Mouse (Mus musculus) CH12.LX (cell line): Measurements from ENCODE around the gene Pak1. TPM values are rescaled to one million over a fixed set of nuclear protein-coding genes. Genes with fewer than 3 reads are reported as not detected.

Source experiments
- DNase-seq: peaks from one replicate; pipeline ENCODE4 v3.0.0-alpha.2; 2013; ENCODE audit errors: extremely low read depth
- H3K27ac ChIP-seq: 2 replicates; pipeline ENCODE4 v1.5.1; 2012; ENCODE audit warnings: low read depth, mild to moderate bottlenecking, control low read depth, moderate library complexity; ENCODE audit not compliant: insufficient read depth
- H3K27me3 ChIP-seq: replicated peaks from 2 replicates; pipeline ENCODE3; 2012; ENCODE audit warnings: inconsistent platforms
- H3K36me3 ChIP-seq, 2 experiments: replicated peaks in 1 of 2; 2 replicates each; pipeline versions ENCODE3 to v1.6.1; 2012; ENCODE audit warnings: inconsistent platforms in 1 of 2, low read length in 1 of 2, mild to moderate bottlenecking in 1 of 2, mixed read lengths in 1 of 2, moderate library complexity in 1 of 2; ENCODE audit not compliant: control insufficient read depth in 1 of 2, insufficient read depth in 1 of 2
- H3K4me1 ChIP-seq, 2 experiments: 2 replicates each; pipeline ENCODE4 v1.6.1; 2012; ENCODE audit warnings: inconsistent platforms in 1 of 2, moderate library complexity in 1 of 2; ENCODE audit not compliant: insufficient read depth in 2 of 2, control insufficient read depth in 1 of 2
- H3K4me2 ChIP-seq: 2 replicates; pipeline ENCODE4 v1.6.1; 2012; ENCODE audit warnings: low read depth, mild to moderate bottlenecking, control low read depth; ENCODE audit not compliant: poor library complexity, insufficient read depth, severe bottlenecking
- H3K4me3 ChIP-seq, 3 experiments: fragments of 150-350 bp in 1 of 3; sonication (generic) in 1 of 3; replicated peaks in 1 of 3; 2 replicates each; pipeline versions ENCODE3 to v1.5.1; 2011 to 2012; ENCODE audit warnings: low read depth in 2 of 3, low read length in 2 of 3, mild to moderate bottlenecking in 2 of 3, moderate library complexity in 2 of 3, control low read depth in 1 of 3, improper control_type of control experiment in 1 of 3, inconsistent platforms in 1 of 3, mixed read lengths in 1 of 3; ENCODE audit not compliant: poor library complexity in 1 of 3
- H3K79me2 ChIP-seq: replicated peaks from 2 replicates; pipeline ENCODE4 v1.6.1; 2012; ENCODE audit warnings: mild to moderate bottlenecking, moderate library complexity; ENCODE audit not compliant: control insufficient read depth, poor library complexity, insufficient read depth, severe bottlenecking; ENCODE audit errors: extremely low read depth
- H3K9ac ChIP-seq: 2 replicates; pipeline ENCODE4 v1.6.1; 2012; ENCODE audit warnings: low read depth, mild to moderate bottlenecking, control low read depth, moderate library complexity; ENCODE audit not compliant: insufficient read depth
- H3K9me3 ChIP-seq: replicated peaks from 2 replicates; pipeline ENCODE3; 2012; ENCODE audit warnings: low read length, inconsistent platforms, mixed read lengths
- BHLHE40 ChIP-seq: IDR thresholded peaks from 2 replicates; pipeline ENCODE4 v1.6.1; 2011; ENCODE audit warnings: mild to moderate bottlenecking, low read depth, low read length, improper control_type of control experiment
- CHD1 ChIP-seq: IDR thresholded peaks from 2 replicates; pipeline ENCODE4 v1.6.1; 2012; ENCODE audit warnings: low read depth, low read length, improper control_type of control experiment, inconsistent platforms
- CHD2 ChIP-seq: IDR thresholded peaks from 2 replicates; pipeline ENCODE4 v1.6.1; 2011; ENCODE audit warnings: low read length, improper control_type of control experiment
- CTCF ChIP-seq, 2 experiments: IDR thresholded peaks in 1 of 2; conservative IDR thresholded peaks in 1 of 2; 2 replicates each; pipeline ENCODE4 v1.5.1; 2011 to 2012; ENCODE audit warnings: low read depth in 2 of 2, low read length in 2 of 2, improper control_type of control experiment in 1 of 2, inconsistent platforms in 1 of 2, mild to moderate bottlenecking in 1 of 2, moderate library complexity in 1 of 2
- EP300 ChIP-seq: IDR thresholded peaks from 2 replicates; pipeline ENCODE4 v1.6.1; 2011; ENCODE audit warnings: low read length, improper control_type of control experiment
- ETS1 ChIP-seq: conservative IDR thresholded peaks from 2 replicates; pipeline ENCODE4 v1.6.1; 2012; ENCODE audit warnings: low read depth, mild to moderate bottlenecking, inconsistent platforms, low read length, improper control_type of control experiment, moderate library complexity
- GABPA ChIP-seq: IDR thresholded peaks from 2 replicates; pipeline ENCODE4 v1.6.1; 2012; ENCODE audit warnings: low read depth, low read length, improper control_type of control experiment, inconsistent platforms; ENCODE audit not compliant: insufficient replicate concordance
- HCFC1 ChIP-seq: IDR thresholded peaks from 2 replicates; pipeline ENCODE4 v1.6.1; 2012; ENCODE audit warnings: low read depth, mild to moderate bottlenecking, inconsistent platforms, low read length, improper control_type of control experiment
- IRF4 ChIP-seq: IDR thresholded peaks from 2 replicates; pipeline ENCODE4 v1.6.1; 2014; ENCODE audit warnings: low read depth, mild to moderate bottlenecking, inconsistent platforms, low read length, improper control_type of control experiment
- JUND ChIP-seq: conservative IDR thresholded peaks from 2 replicates; pipeline ENCODE4 v1.6.1; 2011; ENCODE audit warnings: low read depth, low read length, improper control_type of control experiment
- KAT2A ChIP-seq: IDR thresholded peaks from 2 replicates; pipeline ENCODE4 v1.6.1; 2012; ENCODE audit warnings: low read length, improper control_type of control experiment, inconsistent platforms; ENCODE audit not compliant: insufficient replicate concordance
- MAFK ChIP-seq: IDR thresholded peaks from 2 replicates; pipeline ENCODE4 v1.6.1; 2011; ENCODE audit warnings: low read length, improper control_type of control experiment; ENCODE audit not compliant: insufficient replicate concordance
- MAX ChIP-seq: IDR thresholded peaks from 2 replicates; pipeline ENCODE4 v1.6.1; 2011; ENCODE audit warnings: low read length, improper control_type of control experiment
- MAZ ChIP-seq: IDR thresholded peaks from 2 replicates; pipeline ENCODE4 v1.6.1; 2012; ENCODE audit warnings: low read depth, mild to moderate bottlenecking, inconsistent platforms, low read length, improper control_type of control experiment, moderate library complexity
- MXI1 ChIP-seq: IDR thresholded peaks from 2 replicates; pipeline ENCODE4 v1.6.1; 2011; ENCODE audit warnings: mild to moderate bottlenecking, low read depth, low read length, improper control_type of control experiment
- MYC ChIP-seq: IDR thresholded peaks from 2 replicates; pipeline ENCODE4 v1.6.1; 2011; ENCODE audit warnings: low read depth, mild to moderate bottlenecking, improper control_type of control experiment, low read length
- NELFE ChIP-seq: IDR thresholded peaks from 2 replicates; pipeline ENCODE4 v1.6.1; 2011; ENCODE audit warnings: low read depth, low read length, improper control_type of control experiment
- PAX5 ChIP-seq: IDR thresholded peaks from 2 replicates; pipeline ENCODE4 v1.6.1; 2012; ENCODE audit warnings: low read length, inconsistent platforms, mixed read lengths
- POLR2A ChIP-seq: IDR thresholded peaks from 2 replicates; pipeline ENCODE4 v1.6.1; 2011; ENCODE audit warnings: low read depth, mild to moderate bottlenecking, improper control_type of control experiment, low read length
- POLR2AphosphoS2 ChIP-seq: IDR thresholded peaks from 2 replicates; pipeline ENCODE4 v1.6.1; 2011; ENCODE audit warnings: low read depth, low read length, improper control_type of control experiment
- RCOR1 ChIP-seq: conservative IDR thresholded peaks from 2 replicates; pipeline ENCODE4 v1.6.1; 2012; ENCODE audit warnings: low read depth, mild to moderate bottlenecking, inconsistent platforms, low read length, improper control_type of control experiment
- SIN3A ChIP-seq: IDR thresholded peaks from 2 replicates; pipeline ENCODE4 v1.6.1; 2012; ENCODE audit warnings: low read length, improper control_type of control experiment, inconsistent platforms
- SMC3 ChIP-seq: IDR thresholded peaks from 2 replicates; pipeline ENCODE4 v1.6.1; 2011; ENCODE audit warnings: low read depth, low read length, improper control_type of control experiment
- TBP ChIP-seq: conservative IDR thresholded peaks from 2 replicates; pipeline ENCODE4 v1.6.1; 2011; ENCODE audit warnings: low read depth, low read length, improper control_type of control experiment
- TCF12 ChIP-seq: IDR thresholded peaks from 2 replicates; pipeline ENCODE4 v1.6.1; 2014; ENCODE audit warnings: low read depth, mild to moderate bottlenecking, inconsistent platforms, low read length, improper control_type of control experiment
- UBTF ChIP-seq: IDR thresholded peaks from 2 replicates; pipeline ENCODE4 v1.6.1; 2012; ENCODE audit warnings: low read depth, mild to moderate bottlenecking, inconsistent platforms, low read length, improper control_type of control experiment, moderate library complexity
- USF2 ChIP-seq: conservative IDR thresholded peaks from 2 replicates; pipeline ENCODE4 v1.6.1; 2011; ENCODE audit warnings: low read depth, low read length, improper control_type of control experiment
- ZC3H11A ChIP-seq: IDR thresholded peaks from 2 replicates; pipeline ENCODE4 v1.6.1; 2012; ENCODE audit warnings: low read depth, mild to moderate bottlenecking, inconsistent platforms, low read length, improper control_type of control experiment
- ZNF384 ChIP-seq: IDR thresholded peaks from 2 replicates; pipeline ENCODE4 v1.6.1; 2012; ENCODE audit warnings: low read depth, low read length, improper control_type of control experiment, inconsistent platforms
- dilution Hi-C: fragments of 300-500 bp; cut with MboI; formaldehyde crosslinking; loops from 2 replicates; pipeline ENCODE4 v1.14.3; 2020; ENCODE audit warnings: low sequenced_read_pairs; ENCODE audit not compliant: extremely low pct_unique_long_range_greater_than_20kb, extremely low pct_ligation_motif_present
- in situ Hi-C: fragments of 300-500 bp; cut with MboI; formaldehyde crosslinking; loops from 3 replicates; pipeline ENCODE4 v1.14.3; 2019; ENCODE audit warnings: low sequenced_read_pairs, low pct_ligation_motif_present, low pct_unique_long_range_greater_than_20kb, mixed read lengths
- polyA plus RNA-seq: library from polyadenylated mRNA; unstranded; fragments of >175 nt; gene quantifications from 2 replicates; pipeline ENCODE4 v1.2.1, GENCODE M21; 2012; ENCODE audit warnings: low read depth; ENCODE audit not compliant: insufficient read length
- total RNA-seq, 2 experiments: library from RNA; depleted of rRNA; stranded (reverse); fragments of 300-350 nt in 1 of 2; fragments of >200 nt in 1 of 2; gene quantifications; 2 replicates each; pipeline ENCODE4 v1.2.3; 2012 to 2014

Gene Pak1
- total and polyA plus RNA-seq, 3 experiments: 0.93 to 5.4 (median 4.1) TPM

DNA sequence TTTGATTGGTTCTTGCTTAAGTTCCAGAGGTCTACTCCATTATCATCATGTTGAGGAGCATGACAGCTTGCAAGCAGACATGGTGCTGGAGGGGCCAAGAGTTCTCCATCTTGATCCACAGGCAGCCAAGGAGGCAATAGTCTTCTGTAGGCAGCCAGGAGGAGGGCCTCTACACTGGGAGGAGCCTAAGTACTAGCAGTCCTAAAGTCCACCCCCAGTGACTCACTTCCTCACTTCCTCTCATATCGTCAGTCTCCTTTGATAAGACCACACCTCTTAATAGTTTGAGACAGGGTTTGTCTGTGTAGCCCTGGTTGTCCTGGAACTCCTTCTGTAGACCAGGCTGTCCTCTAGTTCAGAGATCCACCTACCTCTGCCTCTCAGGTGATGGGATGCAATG lies 7.5 kb upstream of the Pak1 start (continued):
- TF ChIP-seq RCOR1: no peak
- TF ChIP-seq KAT2A: no peak
- TF ChIP-seq ETS1: no peak

DNA sequence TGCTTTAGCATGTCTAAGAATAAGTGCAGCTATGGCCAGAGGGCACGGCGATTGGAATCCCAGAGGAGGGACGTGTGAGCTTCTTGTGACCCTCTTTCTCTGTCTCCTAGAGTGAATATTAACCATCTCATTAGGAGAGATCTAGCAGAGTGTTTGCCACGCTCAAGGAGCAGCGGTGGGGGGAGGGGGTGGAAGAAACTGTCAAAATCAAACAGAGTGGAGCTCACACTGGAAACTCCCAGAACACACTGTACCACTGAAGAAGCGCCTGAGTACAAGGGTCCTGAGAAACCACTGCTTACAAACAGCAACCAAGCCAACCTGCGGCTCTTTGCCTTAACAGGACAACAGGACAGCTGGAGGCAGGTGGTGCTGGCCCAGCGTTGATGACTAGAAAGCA lies 6.8 kb upstream of the Pak1 start:
- peaks cover 15% of the 10 kb centered on the region for H3K9me3 ChIP-seq
- dilution Hi-C loops (no loop called here), in situ Hi-C loops (no loop called here)
- H3K79me2 ChIP-seq: no peaks in the 10 kb centered on the region
- TF ChIP-seq GABPA: no peak
- no peak for TF ChIP-seq POLR2AphosphoS2
- no peak for TF ChIP-seq CHD2
- TF ChIP-seq KAT2A: no peak
- TF ChIP-seq JUND: no peak
- no peak for TF ChIP-seq UBTF
- TF ChIP-seq CTCF (conservative IDR thresholded peaks at IDR 0.05 in 1 of 2, IDR thresholded peaks at IDR 0.05 in 1 of 2; ENCODE audit: low read depth in 2 of 2, low read length in 2 of 2): no peak
- TF ChIP-seq IRF4: no peak
- TF ChIP-seq USF2: no peak
- no peak for TF ChIP-seq SIN3A
- TF ChIP-seq TBP: no peak
- no peak for TF ChIP-seq POLR2A
- TF ChIP-seq MAZ: no peak
- TF ChIP-seq MAX: no peak
- TF ChIP-seq PAX5: no peak
- H3K27ac ChIP-seq: no peak overlapping the region
- H3K4me1 ChIP-seq: 0 out of 4 replicates have a peak, but pooled peaks cover 0 to 5% of the 10 kb centered on the region in 2 experiments
- peaks cover 3% of the 10 kb centered on the region for H3K27me3 ChIP-seq
- H3K4me2 ChIP-seq: no peak overlapping the region
- no peak for DNase-seq
- no peak overlapping the region for H3K9ac ChIP-seq
- H3K4me3 ChIP-seq: no peak overlapping the region
- no peaks in the 10 kb centered on the region for H3K36me3 ChIP-seq

DNA sequence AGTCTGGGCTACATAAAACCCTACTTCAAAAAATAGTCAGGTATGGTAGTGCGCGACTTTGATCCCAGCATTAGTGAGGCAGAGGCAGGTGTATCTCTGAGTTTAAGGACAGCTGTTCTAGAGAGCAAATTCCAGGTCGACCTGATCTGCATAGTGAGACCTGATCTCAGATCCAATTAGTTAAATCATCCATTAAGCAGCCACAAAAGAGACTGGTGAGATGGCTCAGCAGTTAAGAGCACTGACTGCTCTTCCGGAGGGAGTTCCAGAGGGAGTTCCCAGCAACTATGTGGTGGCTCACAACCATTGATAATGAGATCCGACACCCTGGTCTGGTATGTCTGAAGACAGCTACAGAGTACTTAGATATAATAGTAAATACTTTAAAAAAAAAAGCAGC lies 4.8 kb upstream of the Pak1 start:
- TF ChIP-seq CHD1 (no peak), JUND (no peak), HCFC1 (no peak), EP300 (no peak), TBP (no peak), GABPA (no peak), ZNF384 (no peak), MYC (no peak), USF2 (no peak), MXI1 (no peak), ZC3H11A (no peak), MAFK (no peak), BHLHE40 (no peak), SMC3 (no peak), TCF12 (no peak), POLR2A (no peak), NELFE (no peak), MAZ (no peak)
- Histone ChIP-seq H3K9ac (no peak overlapping the region), H3K79me2 (no peaks in the 10 kb centered on the region), H3K36me3 (no peaks in the 10 kb centered on the region), H3K27me3 (peaks cover 9% of the 10 kb centered on the region), H3K4me2 (no peak overlapping the region), H3K4me1 (0 out of 4 replicates have a peak, but pooled peaks cover 0 to 5% of the 10 kb centered on the region in 2 experiments), H3K4me3 (no peak overlapping the region), H3K27ac (no peak overlapping the region), H3K9me3 (peaks cover 7% of the 10 kb centered on the region)
- dilution Hi-C loops: no loop called here
- in situ Hi-C loops: no loop called here
- DNase-seq: no peak
